Mouse (Mus musculus): Measurements from ENCODE around the gene Tmem43.

- TF ChIP-seq TCF12 (IDR thresholded peaks at IDR 0.05; ENCODE audit: low read depth, low read length): no peak
- TF ChIP-seq CTCF (IDR thresholded peaks at IDR 0.05 in 2 of 3, conservative IDR thresholded peaks at IDR 0.05 in 1 of 3; ENCODE audit: control insufficient read depth in 1 of 3, insufficient read depth in 1 of 3, low read depth in 2 of 3, low read length in 3 of 3, poor library complexity in 1 of 3, severe bottlenecking in 1 of 3): no peak
- no peak for TF ChIP-seq KAT2A (conservative IDR thresholded peaks at IDR 0.05; ENCODE audit: low read depth, low read length)
- TF ChIP-seq SMC3 (IDR thresholded peaks at IDR 0.05; ENCODE audit: low read depth, low read length): no peak
- no peak for TF ChIP-seq ZKSCAN1 (IDR thresholded peaks at IDR 0.05; ENCODE audit: low read depth, low read length)
- no peak for TF ChIP-seq USF1 (IDR thresholded peaks at IDR 0.05; ENCODE audit: low read depth, low read length)
- no peak for TF ChIP-seq POLR2A (IDR thresholded peaks at IDR 0.05; ENCODE audit: control insufficient read depth in 1 of 2, insufficient read depth in 1 of 2, low read depth in 1 of 2, low read length in 2 of 2, poor library complexity in 1 of 2)
- no peak for TF ChIP-seq USF2 (IDR thresholded peaks at IDR 0.05; ENCODE audit: borderline replicate concordance in 1 of 2, insufficient read depth in 1 of 2, low read depth in 1 of 2, low read length in 2 of 2)
- TF ChIP-seq TBP (IDR thresholded peaks at IDR 0.05; ENCODE audit: low read depth, low read length): no peak
These were observed 7.7 kb upstream of the Tmem43 start for GRCm38 (mm10) chr6:91465756-91466155.
